Mouse (Mus musculus) MEL (cell line): ENCODE measurements at regions not wholly inside any gene's neighbourhood (a gene's known extent, or its start where the extent isn't known, plus 50 kb on each side); places are given as distances from the start of the nearest gene placed in this dataset.

Experiments
- DNase-seq: peaks from one replicate; pipeline ENCODE4 v3.0.0; 2011; ENCODE audit warnings: low read depth, low spot score
- H3K27ac ChIP-seq: 2 replicates; pipeline ENCODE4 v1.5.1; 2012; ENCODE audit warnings: low read depth, mild to moderate bottlenecking, control low read depth, low read length, moderate library complexity; ENCODE audit not compliant: control insufficient read depth
- H3K27me3 ChIP-seq, 2 experiments: fragments of 150-350 bp in 1 of 2; sonication (generic) in 1 of 2; 2 replicates each; pipeline ENCODE4 v1.6.1; 2012; ENCODE audit warnings: low read length in 2 of 2, mild to moderate bottlenecking in 2 of 2, improper control_type of control experiment in 1 of 2, moderate library complexity in 1 of 2; ENCODE audit not compliant: insufficient read depth in 2 of 2, control insufficient read depth in 1 of 2
- H3K36me3 ChIP-seq, 2 experiments: 2 replicates each; pipeline ENCODE4 v1.6.1; 2012 to 2014; ENCODE audit warnings: low read length in 2 of 2, improper control_type of control experiment in 1 of 2, inconsistent platforms in 1 of 2, mild to moderate bottlenecking in 1 of 2; ENCODE audit not compliant: insufficient read depth in 2 of 2, control insufficient read depth in 1 of 2
- H3K4me1 ChIP-seq, 2 experiments: fragments of 150-350 bp in 1 of 2; sonication (generic) in 1 of 2; 2 replicates each; pipeline ENCODE4 v1.6.1; 2012; ENCODE audit warnings: low read length in 2 of 2, improper control_type of control experiment in 1 of 2, mild to moderate bottlenecking in 1 of 2; ENCODE audit not compliant: insufficient read depth in 2 of 2, control insufficient read depth in 1 of 2
- H3K4me3 ChIP-seq, 2 experiments: fragments of 150-350 bp in 1 of 2; sonication (generic) in 1 of 2; 2 replicates each; pipeline ENCODE4 v1.5.1; 2012; ENCODE audit warnings: low read depth in 2 of 2, low read length in 2 of 2, mild to moderate bottlenecking in 2 of 2, moderate library complexity in 2 of 2, control low read depth in 1 of 2, improper control_type of control experiment in 1 of 2; ENCODE audit not compliant: control insufficient read depth in 1 of 2, insufficient read depth in 1 of 2
- H3K79me2 ChIP-seq: 2 replicates; pipeline ENCODE4 v1.6.1; 2012; ENCODE audit warnings: mild to moderate bottlenecking, low read length, moderate library complexity; ENCODE audit not compliant: control insufficient read depth, poor library complexity, insufficient read depth
- H3K9ac ChIP-seq: 2 replicates; pipeline ENCODE4 v1.6.1; 2012; ENCODE audit warnings: low read depth, mild to moderate bottlenecking, control low read depth, low read length, moderate library complexity; ENCODE audit not compliant: control insufficient read depth, poor library complexity, severe bottlenecking
- H3K9me3 ChIP-seq: fragments of 150-350 bp; sonication (generic); replicated peaks from 2 replicates; pipeline ENCODE4 v1.6.1; 2012; ENCODE audit warnings: mild to moderate bottlenecking, low read length, improper control_type of control experiment, moderate library complexity; ENCODE audit not compliant: insufficient read depth
- BHLHE40 ChIP-seq: IDR thresholded peaks from 2 replicates; pipeline ENCODE4 v1.6.1; 2012; ENCODE audit warnings: low read depth, mild to moderate bottlenecking, inconsistent platforms, low read length, improper control_type of control experiment, borderline replicate concordance
- CTCF ChIP-seq, 3 experiments: IDR thresholded peaks in 2 of 3; conservative IDR thresholded peaks in 1 of 3; 2 replicates each; pipeline ENCODE4 v1.5.1; 2011 to 2012; ENCODE audit warnings: low read length in 3 of 3, low read depth in 2 of 3, mild to moderate bottlenecking in 2 of 3, improper control_type of control experiment in 1 of 3, inconsistent platforms in 1 of 3, mixed read lengths in 1 of 3, moderate library complexity in 1 of 3; ENCODE audit not compliant: control insufficient read depth in 1 of 3, insufficient read depth in 1 of 3, poor library complexity in 1 of 3, severe bottlenecking in 1 of 3
- E2F4 ChIP-seq: IDR thresholded peaks from 2 replicates; pipeline ENCODE4 v1.6.1; 2011; ENCODE audit warnings: low read depth, low read length, improper control_type of control experiment, borderline replicate concordance
- EP300 ChIP-seq, 2 experiments: IDR thresholded peaks; 2 replicates each; pipeline ENCODE4 v1.6.1; 2011; ENCODE audit warnings: improper control_type of control experiment in 2 of 2, low read length in 2 of 2, low read depth in 1 of 2, mild to moderate bottlenecking in 1 of 2
- GABPA ChIP-seq: IDR thresholded peaks from 2 replicates; pipeline ENCODE4 v1.6.1; 2012; ENCODE audit warnings: low read depth, mild to moderate bottlenecking, inconsistent platforms, low read length, improper control_type of control experiment, moderate library complexity
- GATA1 ChIP-seq: IDR thresholded peaks from 2 replicates; pipeline ENCODE4 v1.6.1; 2011; ENCODE audit warnings: low read depth, low read length, improper control_type of control experiment
- JUND ChIP-seq: IDR thresholded peaks from 2 replicates; pipeline ENCODE4 v1.6.1; 2011; ENCODE audit warnings: low read depth, mild to moderate bottlenecking, improper control_type of control experiment, low read length
- MAFK ChIP-seq: IDR thresholded peaks from 2 replicates; pipeline ENCODE4 v1.6.1; 2011; ENCODE audit warnings: low read depth, mild to moderate bottlenecking, low read length, improper control_type of control experiment, borderline replicate concordance
- MEF2A ChIP-seq: IDR thresholded peaks from 2 replicates; pipeline ENCODE4 v1.6.1; 2014; ENCODE audit warnings: low read depth, mild to moderate bottlenecking, inconsistent platforms, low read length, improper control_type of control experiment; ENCODE audit not compliant: poor library complexity, insufficient replicate concordance, severe bottlenecking; ENCODE audit errors: extremely low read depth
- MYC ChIP-seq: IDR thresholded peaks from 2 replicates; pipeline ENCODE4 v1.6.1; 2011; ENCODE audit warnings: low read depth, mild to moderate bottlenecking, low read length, improper control_type of control experiment, moderate library complexity
- NELFE ChIP-seq: IDR thresholded peaks from 2 replicates; pipeline ENCODE4 v1.6.1; 2011; ENCODE audit warnings: low read depth, low read length, improper control_type of control experiment
- POLR2AphosphoS2 ChIP-seq: IDR thresholded peaks from 2 replicates; pipeline ENCODE4 v1.6.1; 2011; ENCODE audit warnings: low read length, improper control_type of control experiment
- RCOR1 ChIP-seq: IDR thresholded peaks from 2 replicates; pipeline ENCODE4 v1.6.1; 2012; ENCODE audit warnings: low read depth, mild to moderate bottlenecking, inconsistent platforms, low read length, improper control_type of control experiment
- SIN3A ChIP-seq: IDR thresholded peaks from 2 replicates; pipeline ENCODE4 v1.6.1; 2012; ENCODE audit warnings: low read length, improper control_type of control experiment, inconsistent platforms
- UBTF ChIP-seq: IDR thresholded peaks from 2 replicates; pipeline ENCODE4 v1.6.1; 2012; ENCODE audit warnings: low read depth, mild to moderate bottlenecking, inconsistent platforms, low read length, improper control_type of control experiment, moderate library complexity, borderline replicate concordance; ENCODE audit not compliant: insufficient read depth
- USF1 ChIP-seq: IDR thresholded peaks from 2 replicates; pipeline ENCODE4 v1.6.1; 2014; ENCODE audit warnings: low read depth, mild to moderate bottlenecking, inconsistent platforms, low read length, improper control_type of control experiment, moderate library complexity
- USF2 ChIP-seq, 2 experiments: IDR thresholded peaks; 2 replicates each; pipeline ENCODE4 v1.6.1; 2011 to 2012; ENCODE audit warnings: improper control_type of control experiment in 2 of 2, low read length in 2 of 2, borderline replicate concordance in 1 of 2, inconsistent platforms in 1 of 2, low read depth in 1 of 2, mild to moderate bottlenecking in 1 of 2; ENCODE audit not compliant: insufficient read depth in 1 of 2
- ZMIZ1 ChIP-seq: IDR thresholded peaks from 2 replicates; pipeline ENCODE4 v1.6.1; 2012; ENCODE audit warnings: low read depth, mild to moderate bottlenecking, inconsistent platforms, low read length, improper control_type of control experiment, moderate library complexity
- ZNF384 ChIP-seq: IDR thresholded peaks from 2 replicates; pipeline ENCODE4 v1.6.1; 2012; ENCODE audit warnings: low read depth, mild to moderate bottlenecking, inconsistent platforms, low read length, improper control_type of control experiment

GRCm38 (mm10) chr10:83910649-83911370 lies 188.1 kb downstream of the 1500009L16Rik start:
- Histone ChIP-seq H3K4me1 (no peaks in the 10 kb centered on the region), H3K9ac (no peak overlapping the region), H3K27me3 (no peaks in the 10 kb centered on the region), H3K9me3 (no peaks in the 10 kb centered on the region), H3K27ac (no peak overlapping the region), H3K79me2 (no peaks in the 10 kb centered on the region), H3K36me3 (no peaks in the 10 kb centered on the region), H3K4me3 (no peak overlapping the region)
- TF ChIP-seq ZMIZ1: no peak
- no peak for TF ChIP-seq E2F4
- no peak for TF ChIP-seq ZNF384
- TF ChIP-seq USF1: no peak
- TF ChIP-seq RCOR1: no peak
- TF ChIP-seq JUND: no peak
- no peak for DNase-seq

DNA sequence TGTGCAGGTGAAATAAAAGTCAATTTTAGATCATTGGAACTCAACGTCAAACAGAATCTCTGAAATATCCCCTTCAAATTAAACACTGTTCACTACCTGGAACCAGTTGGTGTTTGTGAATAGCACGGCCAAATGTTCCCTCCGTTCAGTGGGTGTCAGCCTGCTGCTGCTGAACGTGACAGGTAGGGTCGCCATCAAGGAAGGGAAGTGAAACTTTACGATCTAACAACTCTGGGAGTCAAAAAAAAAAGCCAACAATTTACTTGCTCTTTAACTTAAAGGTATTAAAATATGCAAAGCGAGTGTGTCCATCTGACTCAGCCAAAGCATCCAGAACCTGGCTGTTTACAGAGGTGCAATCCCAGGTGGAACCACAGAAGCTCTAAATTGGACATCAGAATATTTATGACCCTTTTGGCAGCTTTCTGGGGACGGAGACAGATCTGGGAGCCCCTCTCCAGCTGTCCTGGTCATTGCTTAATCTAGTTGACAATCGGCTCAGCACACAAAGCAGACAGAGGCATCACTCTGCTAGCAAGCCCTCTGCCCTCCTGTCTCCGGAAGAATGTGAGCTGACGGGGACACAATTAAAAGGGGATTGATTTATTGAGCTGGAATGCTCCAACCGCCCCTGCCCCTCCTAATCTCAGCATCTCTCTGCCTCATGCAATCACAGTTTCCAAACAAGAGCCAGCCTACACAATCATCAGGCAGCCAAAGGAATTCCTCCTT lies 191.9 kb downstream of the 1500009L16Rik start:
- Histone ChIP-seq H3K79me2 (no peaks in the 10 kb centered on the region), H3K4me3 (no peak overlapping the region), H3K36me3 (no peaks in the 10 kb centered on the region), H3K9me3 (no peaks in the 10 kb centered on the region), H3K27ac (no peak overlapping the region), H3K9ac (no peak overlapping the region), H3K4me1 (no peaks in the 10 kb centered on the region), H3K27me3 (no peaks in the 10 kb centered on the region)
- no peak for DNase-seq
- no peak for TF ChIP-seq MAFK
- TF ChIP-seq MYC: no peak
- TF ChIP-seq GATA1: no peak
- no peak for TF ChIP-seq ZNF384
- no peak for TF ChIP-seq CTCF (IDR thresholded peaks at IDR 0.05 in 2 of 3, conservative IDR thresholded peaks at IDR 0.05 in 1 of 3; ENCODE audit: control insufficient read depth in 1 of 3, insufficient read depth in 1 of 3, low read depth in 2 of 3, low read length in 3 of 3, poor library complexity in 1 of 3, severe bottlenecking in 1 of 3)
- no peak for TF ChIP-seq GABPA
- no peak for TF ChIP-seq USF2 (IDR thresholded peaks at IDR 0.05; ENCODE audit: borderline replicate concordance in 1 of 2, insufficient read depth in 1 of 2, low read depth in 1 of 2, low read length in 2 of 2)
- no peak for TF ChIP-seq NELFE
- TF ChIP-seq MEF2A: no peak
- no peak for TF ChIP-seq SIN3A
- no peak for TF ChIP-seq RCOR1
- TF ChIP-seq EP300 (IDR thresholded peaks at IDR 0.05; ENCODE audit: low read depth in 1 of 2, low read length in 2 of 2): no peak
- TF ChIP-seq BHLHE40: no peak
- no peak for TF ChIP-seq POLR2AphosphoS2
- TF ChIP-seq UBTF: no peak
